Mouse (Mus musculus) heart, adult 2 months (tissue): ENCODE measurements at regions not wholly inside any gene's neighbourhood (a gene's known extent, or its start where the extent isn't known, plus 50 kb on each side); places are given as distances from the start of the nearest gene placed in this dataset.

Source experiments
- CTCF ChIP-seq: fragments of 200-600 bp; IDR thresholded peaks from 2 replicates; pipeline ENCODE4 v1.8.1; 2022; ENCODE audit warnings: antibody characterized with exemption, mild to moderate bottlenecking, moderate library complexity
- EP300 ChIP-seq: fragments of 200-500 bp; IDR thresholded peaks from 2 replicates; pipeline ENCODE4 v1.6.1; 2011; ENCODE audit warnings: low read depth, low read length, control low read depth; ENCODE audit not compliant: insufficient read depth
- POLR2A ChIP-seq: fragments of 200-500 bp; IDR thresholded peaks from 2 replicates; pipeline ENCODE4 v1.6.1; 2011; ENCODE audit warnings: mild to moderate bottlenecking, low read depth, low read length, control low read depth; ENCODE audit not compliant: insufficient read depth

DNA sequence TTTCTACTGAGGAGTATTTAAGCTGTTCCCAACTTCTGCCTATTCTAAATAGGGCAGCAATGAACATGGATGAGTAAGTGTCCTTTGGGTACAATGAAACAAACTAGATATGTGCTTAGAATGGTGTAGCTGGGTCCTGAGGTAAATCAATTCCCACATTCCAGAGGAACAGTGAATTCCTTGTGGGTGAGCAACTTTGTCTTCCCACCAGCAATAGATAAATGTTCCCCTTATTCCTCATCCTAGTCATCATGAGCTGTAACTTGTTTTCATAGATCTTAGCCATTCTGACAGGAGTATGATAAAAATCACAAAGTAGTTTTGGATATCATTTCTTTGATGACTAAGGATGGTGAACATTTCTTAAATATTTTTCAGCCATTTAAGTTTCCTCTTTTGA lies 387.0 kb downstream of the Kcnj3 start:
- TF ChIP-seq POLR2A (no peak), CTCF (no peak), EP300 (no peak)
